Mouse (Mus musculus): ENCODE results near the gene Tapbp. TPM values are rescaled to one million over a fixed set of nuclear protein-coding genes. Genes with fewer than 3 reads are reported as not detected.
"Not testable (repeated sequence)": the region's sequence is repeated elsewhere in the genome, so short reads cannot be mapped to it uniquely, and the experiment has no call there.

Tapbp gene
- polyA plus RNA-seq, 1 experiment from 2014 or later, result 47.9 TPM

GRCm38 (mm10) chr17:33900281-33900988 is 15.3 kb upstream of the Tapbp start:
- ATAC-seq (ENCODE audit: insufficient number of reproducible peaks, insufficient read depth, low FRiP score, low read depth), result no peak
- WGBS, result 59% methylated on average over 7 of the region's 7 CpGs

DNA sequence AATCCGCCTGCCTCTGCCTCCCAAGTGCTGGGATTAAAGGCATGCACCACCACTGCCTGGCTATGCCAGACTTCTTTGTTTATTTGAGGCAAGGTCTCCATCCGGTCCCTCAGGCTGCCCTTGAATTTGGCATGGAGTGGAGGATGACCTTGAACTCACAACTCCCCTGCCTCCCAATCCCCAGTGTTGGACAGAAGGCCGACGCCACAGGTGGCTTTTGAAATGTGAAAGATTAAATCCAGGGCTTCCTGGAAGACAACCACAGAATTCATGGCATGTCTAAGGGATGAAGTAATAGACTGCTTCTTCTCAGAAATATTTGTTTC is 14.7 kb upstream of the Tapbp start:
- H3K4me3 ChIP-seq (ENCODE audit: low read depth, low read length), result no peak overlapping the region
- no peaks in the 10 kb centered on the region for H3K27me3 ChIP-seq (ENCODE audit: control insufficient read depth, insufficient read depth, low read length)
- no peak overlapping the region for H3K27ac ChIP-seq (ENCODE audit: low read length)
- no peak overlapping the region for H3K9ac ChIP-seq (replicated peaks; ENCODE audit: low read depth, low read length)
- ATAC-seq (ENCODE audit: insufficient number of reproducible peaks, insufficient read depth, low FRiP score, low read depth), result no peak
- 78% methylated on average over 4 of the region's 4 CpGs for WGBS
- no peaks in the 10 kb centered on the region for H3K9me3 ChIP-seq (ENCODE audit: control insufficient read depth, low read depth, low read length)
- no peak overlapping the region for H3K4me2 ChIP-seq (replicated peaks; ENCODE audit: low read depth, low read length)
- no peaks in the 10 kb centered on the region for H3K4me1 ChIP-seq (ENCODE audit: control insufficient read depth, insufficient read depth, low read length)
- no peaks in the 10 kb centered on the region for H3K36me3 ChIP-seq (ENCODE audit: control insufficient read depth, insufficient read depth, low read length)

More at GRCm38 (mm10) chr17:33900281-33900988, 15.3 kb upstream of the Tapbp start:
- H3K27ac ChIP-seq (ENCODE audit: low read length), result no peak overlapping the region
- no peak overlapping the region for H3K4me3 ChIP-seq (ENCODE audit: low read depth, low read length)
- no peaks in the 10 kb centered on the region for H3K36me3 ChIP-seq (ENCODE audit: control insufficient read depth, insufficient read depth, low read length)
- H3K4me1 ChIP-seq (ENCODE audit: control insufficient read depth, insufficient read depth, low read length), result no peaks in the 10 kb centered on the region
- no peak overlapping the region for H3K9ac ChIP-seq (replicated peaks; ENCODE audit: low read depth, low read length)
- H3K9me3 ChIP-seq (ENCODE audit: control insufficient read depth, low read depth, low read length), result no peaks in the 10 kb centered on the region
- no peak overlapping the region for H3K4me2 ChIP-seq (replicated peaks; ENCODE audit: low read depth, low read length)
- H3K27me3 ChIP-seq (ENCODE audit: control insufficient read depth, insufficient read depth, low read length), result no peaks in the 10 kb centered on the region

- H3K36me3 ChIP-seq (ENCODE audit: control insufficient read depth, insufficient read depth, low read length), result no peaks in the 10 kb centered on the region
- no peak overlapping the region for H3K9ac ChIP-seq (replicated peaks; ENCODE audit: low read depth, low read length)
- WGBS, result 69% methylated on average over 4 of the region's 4 CpGs
- no peak overlapping the region for H3K27ac ChIP-seq (ENCODE audit: low read length)
- H3K4me1 ChIP-seq (ENCODE audit: control insufficient read depth, insufficient read depth, low read length), result no peaks in the 10 kb centered on the region
- H3K4me3 ChIP-seq (ENCODE audit: low read depth, low read length), result no peak overlapping the region
- no peak for ATAC-seq (ENCODE audit: insufficient number of reproducible peaks, insufficient read depth, low FRiP score, low read depth)
- H3K9me3 ChIP-seq (ENCODE audit: control insufficient read depth, low read depth, low read length), result no peaks in the 10 kb centered on the region
- H3K27me3 ChIP-seq (ENCODE audit: control insufficient read depth, insufficient read depth, low read length), result no peaks in the 10 kb centered on the region
- H3K4me2 ChIP-seq (replicated peaks; ENCODE audit: low read depth, low read length), result no peak overlapping the region
Observed at GRCm38 (mm10) chr17:33901653-33902052, 14.0 kb upstream of the Tapbp start.

DNA sequence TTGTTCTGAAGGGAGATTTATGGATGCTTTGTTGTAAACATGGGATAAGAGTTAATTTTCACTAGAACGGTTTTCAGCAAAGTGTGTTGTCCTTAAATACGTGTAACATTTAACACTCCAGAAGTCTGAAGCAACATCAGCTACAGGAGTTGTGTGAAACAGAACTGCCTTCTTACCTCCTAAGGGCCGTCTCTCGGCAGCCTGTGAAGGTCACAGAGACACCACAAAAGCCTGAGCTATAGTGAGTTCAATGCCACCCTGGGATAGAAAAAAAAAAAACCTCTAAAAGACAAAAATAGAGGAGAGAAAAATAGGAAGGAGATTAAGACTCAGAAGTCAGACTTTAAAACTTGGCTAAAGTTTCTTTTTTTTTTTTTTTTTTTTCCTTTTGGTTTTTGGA is 13.6 kb upstream of the Tapbp start:
- no peaks in the 10 kb centered on the region for H3K9me3 ChIP-seq (ENCODE audit: control insufficient read depth, low read depth, low read length)
- H3K4me3 ChIP-seq (ENCODE audit: low read depth, low read length), result no peak overlapping the region
- no peak overlapping the region for H3K27ac ChIP-seq (ENCODE audit: low read length)
- H3K4me1 ChIP-seq (ENCODE audit: control insufficient read depth, insufficient read depth, low read length), result no peaks in the 10 kb centered on the region
- H3K36me3 ChIP-seq (ENCODE audit: control insufficient read depth, insufficient read depth, low read length), result no peaks in the 10 kb centered on the region
- 43% methylated on average over 4 of the region's 4 CpGs for WGBS
- H3K4me2 ChIP-seq (replicated peaks; ENCODE audit: low read depth, low read length), result no peak overlapping the region
- no peaks in the 10 kb centered on the region for H3K27me3 ChIP-seq (ENCODE audit: control insufficient read depth, insufficient read depth, low read length)
- ATAC-seq (ENCODE audit: insufficient number of reproducible peaks, insufficient read depth, low FRiP score, low read depth), result no peak
- H3K9ac ChIP-seq (replicated peaks; ENCODE audit: low read depth, low read length), result no peak overlapping the region

DNA sequence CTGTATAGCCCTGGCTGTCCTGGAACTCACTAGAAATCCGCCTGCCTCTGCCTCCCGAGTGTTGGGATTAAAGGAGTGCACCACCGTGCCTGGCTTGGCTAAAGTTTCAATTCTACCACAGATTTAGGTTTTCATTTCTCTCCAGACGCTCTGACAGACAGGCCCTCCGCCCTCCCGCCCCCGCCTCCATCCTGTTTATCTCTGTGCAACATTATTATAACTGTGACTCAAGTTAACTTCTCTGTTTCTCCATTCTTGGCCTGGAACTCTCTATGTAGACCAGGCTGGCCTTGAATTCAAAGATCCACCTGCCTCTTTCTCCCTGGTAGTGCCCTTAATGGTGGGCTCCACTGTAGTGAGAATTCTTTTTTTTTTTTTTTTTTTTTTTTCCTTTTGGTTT is 13.2 kb upstream of the Tapbp start:
- H3K9ac ChIP-seq (replicated peaks; ENCODE audit: low read depth, low read length), result no peak overlapping the region
- 76% methylated on average over 7 of the region's 7 CpGs for WGBS
- ATAC-seq (ENCODE audit: insufficient number of reproducible peaks, insufficient read depth, low FRiP score, low read depth), result no peak
- no peaks in the 10 kb centered on the region for H3K27me3 ChIP-seq (ENCODE audit: control insufficient read depth, insufficient read depth, low read length)
- no peak overlapping the region for H3K4me2 ChIP-seq (replicated peaks; ENCODE audit: low read depth, low read length)
- no peak overlapping the region for H3K27ac ChIP-seq (ENCODE audit: low read length)
- H3K36me3 ChIP-seq (ENCODE audit: control insufficient read depth, insufficient read depth, low read length), result no peaks in the 10 kb centered on the region
- H3K4me3 ChIP-seq (ENCODE audit: low read depth, low read length), result no peak overlapping the region
- H3K4me1 ChIP-seq (ENCODE audit: control insufficient read depth, insufficient read depth, low read length), result no peaks in the 10 kb centered on the region
- no peaks in the 10 kb centered on the region for H3K9me3 ChIP-seq (ENCODE audit: control insufficient read depth, low read depth, low read length)

DNA sequence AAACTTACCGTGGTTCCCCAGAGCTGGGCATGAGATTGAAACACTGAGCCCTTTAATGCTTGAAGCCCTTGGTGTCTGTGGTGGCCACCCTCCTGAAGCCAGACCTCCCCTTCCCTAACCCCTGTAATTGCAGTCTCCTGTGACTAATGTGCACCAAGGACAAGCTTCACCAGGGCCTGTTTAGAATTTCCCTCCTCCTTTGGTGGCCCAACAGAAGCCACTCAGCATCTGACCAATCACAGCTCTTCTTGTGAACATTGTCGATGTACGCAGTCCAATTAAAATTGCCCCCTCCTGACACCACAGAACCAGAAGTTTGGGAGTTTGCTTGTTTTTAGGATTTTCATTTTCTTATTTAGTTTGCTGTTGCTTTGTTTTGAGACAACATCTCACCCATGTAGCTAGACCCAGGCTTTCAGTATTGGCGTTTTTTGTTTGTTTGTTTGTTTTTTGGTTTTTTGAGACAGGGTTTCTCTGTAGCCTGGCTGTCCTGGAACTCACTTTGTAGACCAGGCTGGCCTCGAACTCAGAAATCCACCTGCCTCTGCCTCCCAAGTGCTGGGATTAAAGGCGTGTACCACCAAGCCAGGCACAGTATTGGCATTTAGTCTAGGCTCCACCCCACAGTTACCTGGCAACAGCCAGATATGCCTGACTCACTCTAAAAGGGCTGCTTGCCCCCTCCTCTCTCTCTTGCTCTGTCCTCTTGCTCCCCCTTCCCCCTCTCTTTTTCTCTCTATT is 11.6 kb upstream of the Tapbp start:
- not testable (repeated sequence) for H3K27me3 ChIP-seq (ENCODE audit: control insufficient read depth, insufficient read depth, low read length); H3K4me3 ChIP-seq (ENCODE audit: low read depth, low read length); H3K36me3 ChIP-seq (ENCODE audit: control insufficient read depth, insufficient read depth, low read length); H3K4me1 ChIP-seq (ENCODE audit: control insufficient read depth, insufficient read depth, low read length); H3K9me3 ChIP-seq (ENCODE audit: control insufficient read depth, low read depth, low read length); H3K4me2 ChIP-seq (replicated peaks; ENCODE audit: low read depth, low read length); H3K9ac ChIP-seq (replicated peaks; ENCODE audit: low read depth, low read length); H3K27ac ChIP-seq (ENCODE audit: low read length); ATAC-seq (ENCODE audit: insufficient number of reproducible peaks, insufficient read depth, low FRiP score, low read depth)
- WGBS, result 79% methylated on average over 6 of the region's 6 CpGs

DNA sequence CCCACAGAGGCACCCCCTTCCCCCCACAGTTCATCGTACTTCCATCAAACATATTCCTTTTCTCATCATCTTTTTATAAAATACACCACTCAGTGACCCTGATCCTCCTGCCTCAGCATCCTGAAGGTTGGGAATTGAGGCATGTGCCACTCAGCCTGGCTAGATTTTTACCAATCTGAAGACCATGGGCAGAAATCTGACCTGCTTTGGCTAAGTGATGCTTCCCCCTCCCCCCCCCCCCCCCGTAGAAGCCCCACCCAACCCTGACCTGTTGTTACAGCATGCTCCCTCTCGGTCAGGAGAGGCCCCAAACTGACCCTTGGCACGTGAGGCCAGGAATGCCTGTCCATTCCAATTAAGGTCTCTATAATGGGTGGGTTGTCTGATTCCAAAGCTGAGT is 10.9 kb upstream of the Tapbp start, which contains the start of gene Platr17:
Platr17 (plus strand) TSS at position 301 of the 400 bp plus-strand sequence.
- H3K4me1 ChIP-seq (ENCODE audit: control insufficient read depth, insufficient read depth, low read length); H3K9me3 ChIP-seq (ENCODE audit: control insufficient read depth, low read depth, low read length); H3K4me2 ChIP-seq (replicated peaks; ENCODE audit: low read depth, low read length); H3K9ac ChIP-seq (replicated peaks; ENCODE audit: low read depth, low read length); ATAC-seq (ENCODE audit: insufficient number of reproducible peaks, insufficient read depth, low FRiP score, low read depth); H3K36me3 ChIP-seq (ENCODE audit: control insufficient read depth, insufficient read depth, low read length); H3K27ac ChIP-seq (ENCODE audit: low read length); H3K4me3 ChIP-seq (ENCODE audit: low read depth, low read length); H3K27me3 ChIP-seq (ENCODE audit: control insufficient read depth, insufficient read depth, low read length): not testable (repeated sequence)
- 35% methylated on average over 4 of the region's 4 CpGs for WGBS

- WGBS, result under 1% methylated on average over 44 of the region's 44 CpGs
Observed at GRCm38 (mm10) chr17:33908331-33909076, 7.2 kb upstream of the Tapbp start.

More at GRCm38 (mm10) chr17:33908331-33909076, 7.2 kb upstream of the Tapbp start:
- Histone ChIP-seq H3K27me3 (ENCODE audit: control insufficient read depth, insufficient read depth, low read length) (no peaks in the 10 kb centered on the region), H3K9me3 (ENCODE audit: control insufficient read depth, low read depth, low read length) (no peaks in the 10 kb centered on the region), H3K27ac (ENCODE audit: low read length) (peak overlapping the region; percentile 87), H3K36me3 (ENCODE audit: control insufficient read depth, insufficient read depth, low read length) (peaks cover 24% of the 10 kb centered on the region), H3K4me2 (replicated peaks; ENCODE audit: low read depth, low read length) (peak overlapping the region; percentile 71), H3K9ac (replicated peaks; ENCODE audit: low read depth, low read length) (peak overlapping the region; percentile 34), H3K4me1 (ENCODE audit: control insufficient read depth, insufficient read depth, low read length) (peaks cover 8% of the 10 kb centered on the region), H3K4me3 (ENCODE audit: low read depth, low read length) (peak overlapping the region; percentile 95)
- ATAC-seq (ENCODE audit: insufficient number of reproducible peaks, insufficient read depth, low FRiP score, low read depth), result peak; percentile 46; the same call in 1 of the 2 replicates
